Mouse (Mus musculus) MEL (cell line): Measurements from ENCODE around the gene Sigmar1. TPM values are rescaled to one million over a fixed set of nuclear protein-coding genes. Genes with fewer than 3 reads are reported as not detected.
"Not testable (repeated sequence)": the region's sequence is repeated elsewhere in the genome, so short reads cannot be mapped to it uniquely, and the experiment has no call there.

Experiments
- DNase-seq: peaks from one replicate; pipeline ENCODE4 v3.0.0; 2011; ENCODE audit warnings: low read depth, low spot score
- H3K27ac ChIP-seq: 2 replicates; pipeline ENCODE4 v1.5.1; 2012; ENCODE audit warnings: low read depth, mild to moderate bottlenecking, control low read depth, low read length, moderate library complexity; ENCODE audit not compliant: control insufficient read depth
- H3K27me3 ChIP-seq, 2 experiments: fragments of 150-350 bp in 1 of 2; sonication (generic) in 1 of 2; 2 replicates each; pipeline ENCODE4 v1.6.1; 2012; ENCODE audit warnings: low read length in 2 of 2, mild to moderate bottlenecking in 2 of 2, improper control_type of control experiment in 1 of 2, moderate library complexity in 1 of 2; ENCODE audit not compliant: insufficient read depth in 2 of 2, control insufficient read depth in 1 of 2
- H3K36me3 ChIP-seq, 2 experiments: 2 replicates each; pipeline ENCODE4 v1.6.1; 2012 to 2014; ENCODE audit warnings: low read length in 2 of 2, improper control_type of control experiment in 1 of 2, inconsistent platforms in 1 of 2, mild to moderate bottlenecking in 1 of 2; ENCODE audit not compliant: insufficient read depth in 2 of 2, control insufficient read depth in 1 of 2
- H3K4me1 ChIP-seq, 2 experiments: fragments of 150-350 bp in 1 of 2; sonication (generic) in 1 of 2; 2 replicates each; pipeline ENCODE4 v1.6.1; 2012; ENCODE audit warnings: low read length in 2 of 2, improper control_type of control experiment in 1 of 2, mild to moderate bottlenecking in 1 of 2; ENCODE audit not compliant: insufficient read depth in 2 of 2, control insufficient read depth in 1 of 2
- H3K4me3 ChIP-seq, 2 experiments: fragments of 150-350 bp in 1 of 2; sonication (generic) in 1 of 2; 2 replicates each; pipeline ENCODE4 v1.5.1; 2012; ENCODE audit warnings: low read depth in 2 of 2, low read length in 2 of 2, mild to moderate bottlenecking in 2 of 2, moderate library complexity in 2 of 2, control low read depth in 1 of 2, improper control_type of control experiment in 1 of 2; ENCODE audit not compliant: control insufficient read depth in 1 of 2, insufficient read depth in 1 of 2
- H3K79me2 ChIP-seq: 2 replicates; pipeline ENCODE4 v1.6.1; 2012; ENCODE audit warnings: mild to moderate bottlenecking, low read length, moderate library complexity; ENCODE audit not compliant: control insufficient read depth, poor library complexity, insufficient read depth
- H3K9ac ChIP-seq: 2 replicates; pipeline ENCODE4 v1.6.1; 2012; ENCODE audit warnings: low read depth, mild to moderate bottlenecking, control low read depth, low read length, moderate library complexity; ENCODE audit not compliant: control insufficient read depth, poor library complexity, severe bottlenecking
- H3K9me3 ChIP-seq: fragments of 150-350 bp; sonication (generic); replicated peaks from 2 replicates; pipeline ENCODE4 v1.6.1; 2012; ENCODE audit warnings: mild to moderate bottlenecking, low read length, improper control_type of control experiment, moderate library complexity; ENCODE audit not compliant: insufficient read depth
- polyA plus RNA-seq, 2 experiments: library from polyadenylated mRNA; stranded (reverse) in 1 of 2; unstranded in 1 of 2; fragments of >175 nt in 1 of 2; fragments of >200 nt in 1 of 2; gene quantifications; 2 replicates each; pipeline versions ENCODE4 v1.2.1 to v1.2.4; 2012; ENCODE audit warnings: low replicate concordance in 2 of 2, low read depth in 1 of 2; ENCODE audit not compliant: insufficient read length in 2 of 2, insufficient read depth in 1 of 2, missing spikeins in 1 of 2
- total RNA-seq: library from RNA; depleted of rRNA; stranded (reverse); fragments of 300-350 nt; gene quantifications from 2 replicates; pipeline ENCODE4 v1.2.3, GENCODE M21; 2012; rRNA removed

Sigmar1 gene
- total and polyA plus RNA-seq, 3 experiments: 80.1 to 190 (median 112) TPM

- H3K27me3 ChIP-seq, H3K79me2 ChIP-seq, H3K9ac ChIP-seq, H3K36me3 ChIP-seq, H3K4me3 ChIP-seq, H3K27ac ChIP-seq, H3K4me1 ChIP-seq, H3K9me3 ChIP-seq, DNase-seq: not testable (repeated sequence)
Measured at GRCm38 (mm10) chr4:41693511-41693910, 62.4 kb downstream of the Sigmar1 start.

- not testable (repeated sequence) for H3K79me2 ChIP-seq, H3K4me3 ChIP-seq, H3K9ac ChIP-seq, DNase-seq, H3K27ac ChIP-seq, H3K27me3 ChIP-seq, H3K36me3 ChIP-seq, H3K9me3 ChIP-seq, H3K4me1 ChIP-seq
Measured at GRCm38 (mm10) chr4:41690014-41690413, 65.9 kb downstream of the Sigmar1 start.

- not testable (repeated sequence) for H3K9me3 ChIP-seq, DNase-seq, H3K4me1 ChIP-seq, H3K4me3 ChIP-seq, H3K27me3 ChIP-seq, H3K36me3 ChIP-seq, H3K79me2 ChIP-seq, H3K9ac ChIP-seq, H3K27ac ChIP-seq
Measured at GRCm38 (mm10) chr4:41688562-41688961, 67.4 kb downstream of the Sigmar1 start.

Other genes starting within 250 kb of the Sigmar1 start
- not detected in 2 replicates for gene 1110017D15Rik, start 238.8 kb downstream of the Sigmar1 start, total RNA-seq
- under 1 TPM in 1 of 2 experiments, not detected in 1; 0.21 TPM for gene 1110017D15Rik, start 238.8 kb downstream of the Sigmar1 start, polyA plus RNA-seq
- gene Fam219a, start 186.6 kb downstream of the Sigmar1 start, total RNA-seq: 0.85 and 1.5 TPM in 2 replicates
- 1 to 10 TPM in 1 of 2 experiments, not detected in 1; 3.8 TPM for gene Fam219a, start 186.6 kb downstream of the Sigmar1 start, polyA plus RNA-seq
- gene Dnaic1, start 186.4 kb downstream of the Sigmar1 start, total RNA-seq: not detected in 2 replicates
- gene Dnaic1, start 186.4 kb downstream of the Sigmar1 start, polyA plus RNA-seq: not detected
- 0.19 TPM in 1 of 2 replicates, not detected in the other for gene Enho, start 115.8 kb downstream of the Sigmar1 start, total RNA-seq
- gene Enho, start 115.8 kb downstream of the Sigmar1 start, polyA plus RNA-seq: under 1 TPM in 1 of 2 experiments, not detected in 1; 0.40 TPM
- not detected in 2 replicates for gene Cntfr, start 59.1 kb downstream of the Sigmar1 start, total RNA-seq
- not detected for gene Cntfr, start 59.1 kb downstream of the Sigmar1 start, polyA plus RNA-seq
- gene Il11ra1, start 56.2 kb downstream of the Sigmar1 start, total RNA-seq: 42.9 and 66.7 TPM in 2 replicates
- 10 to 100 TPM in 1 of 2 experiments, not detected in 1; 44.4 TPM for gene Il11ra1, start 56.2 kb downstream of the Sigmar1 start, polyA plus RNA-seq
- 50.4 and 63.5 TPM in 2 replicates for gene Rpp25l, start 42.6 kb downstream of the Sigmar1 start, total RNA-seq
- 10 to 100 TPM in 1 of 2 experiments, not detected in 1; 52.0 TPM for gene Rpp25l, start 42.6 kb downstream of the Sigmar1 start, polyA plus RNA-seq
- gene Dctn3, start 33.0 kb downstream of the Sigmar1 start, total RNA-seq: 51.8 and 57.7 TPM in 2 replicates
- 10 to 100 TPM in 1 of 2 experiments, not detected in 1; 64.6 TPM for gene Dctn3, start 33.0 kb downstream of the Sigmar1 start, polyA plus RNA-seq
- not detected in 2 replicates for gene Arid3c, start 25.0 kb downstream of the Sigmar1 start, total RNA-seq
- gene Arid3c, start 25.0 kb downstream of the Sigmar1 start, polyA plus RNA-seq: under 1 TPM in 1 of 2 experiments, not detected in 1; 0.13 TPM
- gene Galt, start 929 bp downstream of the Sigmar1 start, total RNA-seq: 22.7 and 26.5 TPM in 2 replicates
- gene Galt, start 929 bp downstream of the Sigmar1 start, polyA plus RNA-seq: 10 to 100 TPM in 1 of 2 experiments, not detected in 1; 31.9 TPM
- gene Ccl27a, start 18.1 kb upstream of the Sigmar1 start, total RNA-seq: 4.9 and 6.4 TPM in 2 replicates
- gene Ccl27a, start 18.1 kb upstream of the Sigmar1 start, polyA plus RNA-seq: 10 to 100 TPM in 1 of 2 experiments, not detected in 1; 12.1 TPM
- not detected in 2 replicates for gene Gm21541, start 147.5 kb upstream of the Sigmar1 start, total RNA-seq
- gene Gm21541, start 147.5 kb upstream of the Sigmar1 start, polyA plus RNA-seq: not detected
- gene Gm20878, start 185.4 kb upstream of the Sigmar1 start, total RNA-seq: 1.6 and 4.1 TPM in 2 replicates
- 1 to 10 TPM in 1 of 2 experiments, not detected in 1; 5.2 TPM for gene Gm20878, start 185.4 kb upstream of the Sigmar1 start, polyA plus RNA-seq
- 0.39 and 0.62 TPM in 2 replicates for gene Fam205a4, start 209.9 kb upstream of the Sigmar1 start, total RNA-seq
- gene Fam205a4, start 209.9 kb upstream of the Sigmar1 start, polyA plus RNA-seq: under 1 TPM in 1 of 2 experiments, not detected in 1; 0.54 TPM